Mouse (Mus musculus): ENCODE measurements around the gene Aen.
A peak's percentile ranks its signal among the peaks of the same experiment; 100 is the strongest.

Gene Aen

DNA sequence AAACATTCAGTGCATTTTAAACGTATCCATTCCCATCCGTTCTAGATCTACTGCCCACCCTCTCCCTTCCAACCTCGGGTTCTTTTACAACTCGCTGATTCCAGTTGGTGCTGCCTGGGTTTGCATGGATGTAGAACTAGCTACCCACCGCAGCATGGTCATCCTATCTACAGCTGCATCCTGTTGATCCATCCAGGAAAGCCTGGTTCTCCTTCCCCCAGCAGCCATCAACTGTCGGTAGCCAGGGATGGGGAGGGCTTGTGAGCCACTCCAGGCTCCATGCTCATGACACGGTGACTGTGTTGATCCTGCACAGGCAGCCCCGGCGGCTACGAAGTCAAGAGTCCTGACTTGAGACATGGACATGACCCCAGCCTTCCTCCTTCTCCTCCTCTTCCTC lies 1.7 kb upstream of the Aen start:
- no peak for DNase-seq (ENCODE audit: low read depth, low spot score)

DNA sequence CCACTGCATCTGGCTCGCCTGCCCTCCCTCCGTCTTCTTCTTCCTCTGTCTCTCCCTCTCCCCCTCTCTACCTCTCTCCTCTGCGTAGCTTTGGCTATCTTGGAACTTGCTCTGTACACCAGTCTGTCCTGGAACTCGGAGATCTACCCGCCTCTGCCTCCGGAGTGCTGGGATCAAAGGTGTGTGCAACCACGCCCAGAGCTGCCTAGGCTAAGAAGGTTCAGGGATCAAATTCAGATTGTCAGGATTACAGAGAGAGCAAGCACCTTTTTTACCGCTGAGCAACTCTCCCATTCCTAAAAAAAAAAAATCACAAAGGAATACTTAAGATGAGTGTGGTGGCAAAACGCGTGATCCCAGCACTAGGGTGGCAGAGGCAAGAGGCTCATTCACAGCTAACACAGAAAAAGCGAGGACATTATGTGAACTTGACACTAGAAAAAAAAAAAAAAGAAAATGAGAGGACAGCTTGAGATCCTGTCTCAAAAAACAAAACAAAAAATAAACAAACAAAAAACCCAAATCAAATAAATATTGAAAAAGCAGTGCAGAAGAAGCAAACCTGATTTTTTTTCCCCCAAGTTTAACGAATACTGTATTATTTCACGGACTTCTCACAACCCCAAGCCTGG lies 517 bp upstream of the Aen start:
- no peak for DNase-seq (ENCODE audit: low read depth, low spot score)

DNA sequence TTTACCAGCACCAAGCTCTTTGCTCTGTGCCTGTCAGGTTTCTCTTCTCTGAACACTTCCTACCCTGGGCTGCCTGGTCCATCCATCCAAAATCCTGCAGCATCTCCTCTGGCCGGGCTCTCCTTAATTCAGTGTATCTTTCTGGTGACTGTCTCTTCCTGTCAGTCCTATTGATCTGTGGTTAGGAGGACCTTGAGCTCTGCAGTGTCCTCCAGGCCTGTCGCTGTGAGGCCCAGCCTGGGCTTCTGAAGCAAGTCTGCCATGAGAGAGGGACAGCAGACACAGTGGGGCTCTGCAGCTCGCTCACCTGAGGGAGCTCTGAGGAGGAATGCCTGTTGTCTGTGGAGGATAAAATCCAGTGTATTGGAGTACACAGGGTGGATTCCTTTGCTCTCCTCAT lies 1.9 kb downstream of the Aen start:
- no peak for DNase-seq (ENCODE audit: low read depth, low spot score)

DNA sequence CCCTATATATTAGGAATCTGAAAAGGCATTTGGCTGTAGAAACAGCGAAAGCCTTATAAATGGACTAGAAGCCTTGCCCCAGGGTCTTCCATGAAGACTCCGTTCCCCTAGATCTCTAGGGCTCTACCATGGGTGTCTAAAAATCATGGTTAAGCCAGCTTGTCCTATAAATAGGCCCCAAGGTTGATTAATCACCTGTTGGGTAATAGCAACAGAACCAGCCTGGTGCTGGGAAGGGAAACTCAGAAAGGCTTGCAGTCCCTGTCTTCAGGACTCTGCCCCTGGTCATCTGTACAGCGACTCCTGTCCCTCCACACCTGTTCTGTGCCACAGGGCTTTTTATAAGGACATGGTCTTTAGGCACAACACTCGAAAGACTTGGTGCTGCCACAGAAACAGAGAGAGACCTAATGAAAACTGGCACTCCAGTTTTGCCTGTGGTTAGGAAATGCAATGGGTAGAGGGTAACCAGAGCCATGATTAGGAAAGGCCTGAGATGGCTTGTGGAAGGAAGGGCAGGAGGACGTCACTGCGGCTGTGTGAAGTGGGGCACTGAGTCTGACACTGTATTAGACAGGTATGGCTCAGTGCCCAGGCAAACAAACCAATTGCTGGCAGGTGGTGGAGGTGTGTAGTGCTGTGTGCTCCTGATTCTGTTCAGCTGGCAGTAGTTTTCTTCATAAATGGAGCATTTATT lies 7.7 kb downstream of the Aen start:
- DNase-seq (ENCODE audit: low read depth, low spot score), result no peak

DNA sequence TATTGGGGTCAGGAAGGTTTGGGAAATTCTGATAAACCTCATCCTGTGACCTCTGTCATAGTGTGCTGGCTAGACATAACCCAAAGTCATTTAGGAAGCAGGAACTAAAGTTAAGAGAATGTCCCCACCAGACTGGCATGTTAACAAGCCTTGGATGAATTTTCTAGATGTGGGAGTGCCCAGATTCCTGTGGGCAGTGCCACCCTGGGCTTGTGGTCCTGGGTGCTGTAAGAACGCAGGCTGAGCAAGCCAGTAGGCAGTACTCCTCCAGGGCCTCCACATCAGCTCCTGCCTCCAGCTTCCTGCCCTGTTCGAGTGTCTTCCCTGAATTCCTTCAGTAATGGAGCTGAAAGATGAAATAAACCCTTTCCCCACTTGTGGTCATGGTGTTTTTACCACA lies 8.5 kb downstream of the Aen start:
- DNase-seq (ENCODE audit: low read depth, low spot score), result no peak

DNA sequence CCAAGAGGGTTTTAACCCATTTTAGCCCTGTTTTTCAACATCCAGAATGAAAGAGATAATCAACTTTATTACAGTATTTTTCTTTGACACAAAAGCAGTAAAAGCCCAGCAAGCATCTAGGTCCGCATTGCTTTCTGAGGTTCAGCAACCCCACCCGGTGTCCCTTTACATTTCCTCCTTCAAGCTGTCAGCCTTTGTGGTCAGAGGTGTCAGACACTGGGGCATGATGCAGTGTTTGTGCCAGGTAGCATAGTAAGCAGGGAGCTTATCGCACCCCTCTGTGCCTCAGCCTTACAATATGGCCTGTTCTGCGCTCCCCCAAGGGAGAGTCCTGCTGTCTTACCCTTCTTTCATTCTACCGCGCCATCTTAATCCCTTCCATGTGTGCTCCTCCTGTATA lies 13.4 kb downstream of the Aen start:
- no peak for DNase-seq (ENCODE audit: low read depth, low spot score)

DNA sequence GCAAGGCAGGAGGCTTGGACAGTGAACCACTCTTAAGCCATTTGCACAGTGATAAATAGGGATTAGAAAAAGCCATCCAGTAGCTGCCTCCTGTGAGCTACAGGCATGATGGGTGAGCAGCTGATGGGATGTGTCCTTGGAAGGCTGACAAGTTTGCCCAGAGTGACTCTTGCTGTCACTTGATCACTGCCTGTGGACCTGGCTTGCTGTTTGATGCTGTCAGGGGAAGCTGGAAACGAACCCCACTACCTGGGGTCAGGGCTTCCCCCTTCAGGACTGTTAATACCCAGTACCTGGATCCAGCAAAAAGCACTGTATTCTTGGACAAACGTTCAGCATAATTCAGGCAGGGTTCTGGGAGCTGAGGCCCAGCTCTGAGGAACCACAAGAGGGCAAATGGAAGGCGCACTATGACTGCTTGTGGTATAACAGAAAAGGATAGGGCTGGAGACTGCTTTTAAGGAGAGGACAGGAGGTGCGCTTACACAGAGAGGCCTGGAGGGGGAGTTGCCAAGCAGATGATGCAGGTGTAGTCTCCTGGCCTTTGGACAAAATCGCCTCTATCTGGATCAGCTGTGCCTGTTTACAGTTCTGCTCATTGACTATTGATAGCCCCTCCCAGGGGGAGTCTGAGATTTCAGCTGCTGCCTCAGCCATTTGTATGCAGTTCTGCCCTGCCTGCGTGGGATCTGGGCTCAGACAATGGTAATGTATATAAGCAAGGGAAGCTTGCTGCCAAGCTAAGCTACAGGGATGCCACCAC lies 14.9 kb downstream of the Aen start:
- DNase-seq (ENCODE audit: low read depth, low spot score), result peak; percentile 55

DNA sequence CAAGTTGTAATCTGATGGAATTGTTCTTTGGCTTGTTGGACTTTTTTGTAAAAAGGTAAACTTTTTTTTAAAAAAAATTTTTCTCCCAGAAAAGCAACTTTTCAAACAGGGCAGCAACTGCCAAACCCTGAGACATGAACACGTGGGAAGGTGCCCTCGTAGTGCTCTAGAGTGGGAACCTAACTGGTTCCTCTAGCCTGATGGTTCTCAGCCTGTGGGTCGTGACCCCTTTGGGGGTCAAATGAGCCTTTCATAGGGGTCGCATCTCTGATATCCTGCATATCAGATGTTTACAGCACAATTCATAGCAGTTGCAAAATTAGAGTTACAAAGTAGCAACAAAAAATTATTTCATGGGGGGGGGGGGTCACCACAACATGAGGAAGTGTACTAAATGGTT lies 15.6 kb downstream of the Aen start:
- no peak for DNase-seq (ENCODE audit: low read depth, low spot score)

DNA sequence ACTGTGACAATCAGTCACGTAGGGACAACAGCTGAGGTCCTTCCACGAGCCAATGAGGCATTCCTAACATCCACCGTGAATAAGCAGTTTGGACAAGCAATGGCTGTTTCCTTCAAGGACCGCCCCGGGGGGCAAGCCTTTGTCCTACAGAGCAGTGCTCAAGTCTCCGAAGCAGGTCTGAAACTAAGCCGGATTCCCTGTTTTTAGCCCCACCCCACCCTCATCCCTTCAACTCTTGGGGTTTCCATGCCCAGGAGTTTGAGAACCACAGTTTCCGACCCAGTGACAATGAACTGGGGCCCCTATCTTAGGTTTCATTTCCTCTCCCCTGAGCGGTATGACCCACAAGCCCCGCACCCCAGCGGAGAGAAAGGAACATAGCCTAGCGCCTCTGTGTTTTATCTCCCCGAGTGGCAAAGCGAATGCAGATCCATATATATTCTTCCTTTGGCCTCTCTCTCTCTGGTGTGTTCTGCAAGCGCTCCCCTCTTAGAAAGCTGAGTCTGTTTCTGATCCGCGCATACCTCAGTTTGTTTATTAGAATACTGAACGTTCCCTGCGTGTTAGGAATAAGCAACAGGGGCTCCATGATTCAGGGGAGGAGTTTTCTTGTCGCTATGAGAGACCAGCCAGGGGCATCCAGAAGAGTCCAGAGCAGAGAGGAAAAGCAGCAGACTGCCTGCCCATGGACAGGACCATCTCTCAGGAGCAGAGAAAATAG lies 16.8 kb downstream of the Aen start:
- DNase-seq (ENCODE audit: low read depth, low spot score), result no peak

DNA sequence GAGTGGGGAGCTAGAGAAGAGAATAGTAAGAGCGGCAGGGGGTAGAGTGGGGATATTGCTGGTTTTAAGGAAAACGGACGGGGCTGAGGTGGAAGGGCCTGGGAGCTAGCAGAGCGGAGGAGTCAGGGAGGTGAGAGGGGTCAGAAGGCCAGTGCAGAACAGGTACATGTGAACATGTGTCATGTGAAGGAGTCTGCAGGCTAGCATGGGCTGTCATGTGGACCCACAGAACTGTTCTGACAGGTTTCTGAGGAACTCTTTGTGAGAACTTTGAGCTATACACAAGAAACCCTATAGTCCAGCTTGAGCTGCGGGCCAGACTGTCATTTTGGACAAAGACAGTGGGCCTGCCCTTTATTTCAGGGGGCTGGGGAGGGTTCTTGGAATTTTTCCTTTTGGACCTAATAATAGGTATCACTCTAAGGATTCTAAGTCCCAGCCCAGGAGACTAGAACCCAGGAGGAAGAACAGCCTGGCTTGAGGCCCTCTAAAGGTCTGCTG lies 17.4 kb downstream of the Aen start, which contains the start of gene Isg20:
Isg20 (plus strand) TSS at position 451 of the 501 bp plus-strand sequence.
- DNase-seq (ENCODE audit: low read depth, low spot score), result no peak

DNA sequence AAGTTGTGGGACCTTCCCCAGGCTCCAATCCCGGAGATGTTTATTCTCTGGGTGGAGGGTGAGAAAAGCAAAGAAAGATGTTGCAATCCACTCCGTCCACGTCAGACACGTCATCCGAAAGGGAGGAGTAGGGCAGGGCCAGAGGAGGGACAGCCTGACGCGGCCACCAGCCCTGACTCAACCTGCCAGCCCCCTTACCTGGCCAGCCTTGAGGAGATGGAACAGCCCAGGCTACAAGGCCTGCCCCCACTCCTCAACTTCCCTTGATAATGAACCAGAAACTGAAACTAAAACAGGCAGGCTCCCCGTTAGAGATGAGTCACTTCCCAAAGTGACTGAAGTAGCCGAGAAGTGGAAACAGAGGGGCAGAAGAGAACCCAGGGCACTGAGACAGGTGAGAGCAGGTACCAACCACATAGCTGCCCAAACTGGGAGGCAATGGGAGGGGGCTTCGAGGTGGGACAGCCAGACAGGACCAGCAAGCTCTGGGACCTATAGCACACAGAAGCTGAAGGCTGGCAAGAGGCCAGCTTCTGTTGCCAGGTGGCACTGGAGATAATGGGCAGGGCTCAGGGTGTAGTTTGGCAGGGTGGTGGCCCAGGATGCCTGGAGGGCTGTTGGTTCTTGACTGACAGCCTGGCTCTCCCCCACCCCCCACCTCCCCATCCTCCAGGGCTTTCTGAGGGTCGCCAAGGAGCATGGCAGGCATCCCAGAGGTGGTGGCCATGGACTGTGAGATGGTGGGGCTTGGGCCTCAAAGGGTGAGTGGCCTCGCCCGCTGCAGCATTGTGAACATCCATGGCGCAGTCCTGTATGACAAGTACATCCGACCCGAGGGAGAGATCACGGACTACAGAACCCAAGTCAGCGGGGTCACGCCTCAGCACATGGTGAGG lies 18.2 kb downstream of the Aen start:
- DNase-seq (ENCODE audit: low read depth, low spot score), result peak; percentile 67

DNA sequence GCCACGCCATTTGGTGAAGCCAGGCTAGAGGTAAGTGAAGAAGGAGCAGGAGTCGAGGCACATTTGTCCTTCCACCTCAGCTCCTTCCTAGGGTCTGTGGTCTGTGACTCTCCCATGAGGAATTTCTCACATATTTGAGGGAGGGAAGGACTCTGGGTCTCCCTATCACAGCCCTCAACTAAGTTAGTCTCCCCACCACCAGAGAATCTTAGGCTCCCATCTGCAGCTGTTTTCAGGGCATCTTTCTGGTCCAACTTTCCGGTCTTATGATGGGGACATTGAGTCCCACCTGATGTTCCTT lies 18.8 kb downstream of the Aen start:
- peak; percentile 80 for DNase-seq (ENCODE audit: low read depth, low spot score)

DNA sequence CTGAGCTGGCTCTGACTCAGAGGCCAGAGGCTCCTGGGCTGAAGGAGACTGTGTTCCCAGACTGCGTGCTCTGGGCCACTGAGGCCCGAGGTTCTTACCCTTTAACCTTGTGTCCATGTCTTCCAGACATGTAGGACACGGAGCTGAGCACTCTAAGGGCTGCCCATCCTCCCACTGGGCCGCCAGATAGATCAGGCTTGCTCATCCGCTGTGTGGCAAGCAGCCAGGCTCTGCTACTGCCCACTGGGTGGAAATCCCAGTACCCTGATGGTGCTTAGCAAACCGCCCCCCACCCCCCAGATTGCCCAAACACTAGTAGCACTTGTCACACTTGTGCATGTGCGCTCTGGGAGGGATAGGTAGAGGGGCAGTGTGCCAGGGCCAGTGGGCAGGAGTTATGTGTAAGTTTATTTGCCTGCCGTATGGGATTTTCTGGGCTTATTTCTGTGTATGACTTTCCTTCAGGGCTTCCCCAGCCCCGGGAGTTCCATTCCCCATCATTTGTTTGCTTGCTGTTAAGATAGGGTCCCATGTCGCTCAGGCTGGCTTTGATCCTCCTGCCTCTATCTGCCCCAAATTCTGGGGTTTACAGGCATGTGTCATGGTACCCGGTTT lies 19.3 kb downstream of the Aen start:
- DNase-seq (ENCODE audit: low read depth, low spot score), result no peak

DNA sequence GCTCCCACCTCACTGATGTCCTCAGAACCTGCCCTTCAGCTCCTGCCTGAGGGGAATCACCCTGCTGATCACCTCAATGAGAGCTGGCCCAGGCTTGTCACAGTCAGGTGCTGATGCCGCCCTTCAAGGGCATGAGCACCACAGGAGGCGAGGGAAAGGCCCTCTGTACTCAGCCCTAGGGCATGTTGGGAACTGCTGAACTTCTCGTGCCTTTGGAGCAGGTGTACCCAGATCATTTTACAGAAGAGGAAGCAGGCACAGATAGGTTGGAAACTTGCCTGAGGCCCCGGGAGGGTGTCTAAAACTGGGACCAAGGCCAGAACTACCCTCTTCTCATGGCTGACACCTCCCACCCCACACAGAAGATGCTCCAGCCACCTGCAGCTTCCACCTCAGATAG lies 23.0 kb downstream of the Aen start:
- no peak for DNase-seq (ENCODE audit: low read depth, low spot score)

DNA sequence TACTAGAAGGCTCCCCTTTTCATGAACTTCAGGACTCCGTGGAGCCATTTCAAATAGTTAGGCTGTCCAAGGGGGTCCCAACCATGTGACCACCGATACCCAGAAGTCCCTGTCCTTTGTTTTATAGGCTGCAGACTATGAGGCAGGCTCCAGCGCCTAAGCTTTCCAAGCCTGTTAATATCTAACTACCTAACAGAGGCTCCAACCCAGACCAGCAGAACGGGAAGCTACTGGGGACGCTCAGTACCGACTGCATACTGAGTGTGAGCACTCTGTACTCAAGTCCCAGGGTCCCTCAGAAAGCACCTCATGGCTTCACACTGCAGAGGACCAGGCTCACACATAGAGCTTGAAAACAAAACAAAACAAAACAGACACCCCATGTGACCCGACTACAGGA lies 26.9 kb downstream of the Aen start:
- DNase-seq (ENCODE audit: low read depth, low spot score), result no peak

DNA sequence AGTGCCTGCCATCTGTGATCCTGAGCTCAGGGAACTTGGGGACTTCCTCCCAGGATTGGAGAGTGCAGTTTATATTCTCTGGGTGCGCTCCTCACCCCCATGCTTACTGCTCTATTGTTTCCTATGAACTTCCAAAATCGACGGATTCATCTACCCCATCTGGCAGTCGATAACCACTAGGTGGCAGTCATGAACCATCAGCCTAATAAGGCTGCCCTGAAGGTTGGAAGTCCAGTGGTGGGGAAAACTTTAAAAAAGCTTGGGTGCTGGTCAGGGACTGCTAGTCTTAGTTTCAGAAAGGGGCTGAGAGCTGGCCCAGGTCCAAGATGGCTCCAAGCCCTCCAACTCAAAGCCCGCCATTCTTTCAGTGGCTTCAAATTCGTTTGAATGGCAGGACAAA lies 28.6 kb downstream of the Aen start:
- peak; percentile 86 for DNase-seq (ENCODE audit: low read depth, low spot score)

DNA sequence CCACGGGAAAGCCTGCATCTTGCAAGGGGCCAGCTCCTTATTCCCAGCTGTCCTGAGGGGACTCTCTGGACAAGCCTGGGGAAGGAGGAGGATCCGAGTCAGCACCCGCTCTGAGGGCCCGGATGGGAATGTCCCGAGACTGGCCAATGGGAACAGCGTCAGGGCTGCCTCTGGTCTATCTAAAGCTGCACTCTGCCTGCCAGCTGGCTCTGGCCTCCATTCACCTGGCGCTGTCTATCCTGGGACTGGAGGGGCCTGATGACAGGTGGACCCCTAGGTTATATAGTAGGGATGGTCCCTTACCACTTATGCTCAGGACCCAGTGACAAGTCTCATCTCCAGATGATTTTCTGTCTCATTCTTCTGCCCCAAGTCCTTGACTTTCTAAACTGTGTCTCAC lies 29.1 kb downstream of the Aen start:
- DNase-seq (ENCODE audit: low read depth, low spot score), result no peak

DNA sequence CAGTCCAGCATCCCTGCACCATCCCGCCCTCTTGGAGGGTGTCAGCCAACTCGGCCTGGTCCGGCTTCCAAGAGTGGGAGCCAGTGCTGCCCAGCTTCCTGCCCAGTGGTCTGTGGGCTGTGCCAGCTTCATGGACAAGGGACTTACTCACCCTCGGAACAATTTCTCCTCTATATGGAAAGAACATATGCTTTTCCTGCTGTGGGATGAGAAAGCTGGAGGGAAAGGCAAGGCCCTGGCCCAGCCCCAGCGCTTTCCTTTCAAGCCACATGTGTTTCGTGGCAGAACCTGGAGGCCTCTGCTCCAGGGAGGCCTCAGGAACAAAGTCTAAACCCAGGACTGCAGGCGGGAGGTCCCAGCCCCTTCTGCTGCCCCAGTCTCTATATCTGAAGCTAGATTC lies 30.0 kb downstream of the Aen start:
- peak; percentile 44 for DNase-seq (ENCODE audit: low read depth, low spot score)

DNA sequence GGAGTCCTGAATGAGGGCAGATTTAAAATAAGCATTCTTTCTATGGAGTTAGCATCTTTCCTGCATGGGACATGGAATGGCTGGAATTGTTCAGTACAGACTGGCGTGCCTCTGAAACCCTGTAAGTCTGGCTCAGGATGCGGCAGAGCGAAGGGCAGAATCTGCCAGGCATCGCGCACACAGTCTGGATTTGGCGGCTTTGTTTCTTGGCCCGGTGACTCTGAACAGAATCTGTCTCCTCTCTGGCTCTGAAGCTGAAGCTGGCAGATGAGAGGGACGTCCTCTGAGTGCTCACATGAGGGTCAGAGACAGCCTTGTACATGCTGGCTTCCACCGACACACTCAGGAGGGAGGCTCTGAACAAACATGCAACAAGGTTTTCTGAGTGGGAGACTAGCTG lies 30.5 kb downstream of the Aen start:
- DNase-seq (ENCODE audit: low read depth, low spot score), result no peak

DNA sequence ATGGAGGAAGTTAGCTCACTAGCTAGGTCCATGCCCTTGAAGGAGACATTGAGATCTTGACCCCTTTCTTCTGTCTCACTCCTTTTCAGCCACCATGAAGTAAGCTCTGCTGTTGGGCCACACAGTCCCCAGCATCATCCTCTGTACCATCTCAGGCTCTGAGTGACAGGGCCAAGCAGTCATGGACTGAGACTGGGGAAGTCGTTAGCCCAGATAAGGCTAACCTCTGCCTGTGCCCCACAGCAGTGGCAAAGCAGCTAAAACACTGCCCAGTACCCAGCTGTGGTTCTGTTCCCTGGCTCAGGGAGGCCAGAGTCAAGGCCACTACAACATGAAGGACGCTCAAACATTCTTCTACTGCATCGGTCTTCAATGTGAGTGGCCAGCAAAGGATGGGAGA lies 31.6 kb downstream of the Aen start:
- no peak for DNase-seq (ENCODE audit: low read depth, low spot score)

Measured in 3T3-L1 (cell line).